Mouse (Mus musculus): ENCODE measurements around the gene Stx19.

Gene Stx19

DNA sequence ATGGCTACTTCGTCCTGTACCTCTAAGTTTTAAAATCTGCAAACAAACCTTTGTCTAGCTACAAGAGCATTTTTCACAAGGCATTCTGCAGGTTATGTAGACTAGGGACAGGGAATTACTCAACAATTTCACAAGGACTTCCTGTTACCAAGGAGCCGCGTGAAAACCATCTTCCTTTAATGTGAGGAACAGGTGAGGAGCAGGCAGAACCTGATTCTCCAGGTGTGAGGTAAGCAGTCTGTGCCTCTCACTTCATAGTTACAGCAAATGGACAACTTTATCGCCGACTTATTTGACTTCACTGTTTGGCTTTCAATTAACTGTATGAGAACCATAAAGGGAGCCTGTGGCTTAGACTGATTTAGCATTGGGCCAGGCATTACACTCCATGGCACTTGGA, at the start of gene Stx19:
TSS of gene Stx19 (plus strand) at position 186 of the 400 bp plus-strand sequence.
- DNase-seq (ENCODE audit: low spot score): no peak

DNA sequence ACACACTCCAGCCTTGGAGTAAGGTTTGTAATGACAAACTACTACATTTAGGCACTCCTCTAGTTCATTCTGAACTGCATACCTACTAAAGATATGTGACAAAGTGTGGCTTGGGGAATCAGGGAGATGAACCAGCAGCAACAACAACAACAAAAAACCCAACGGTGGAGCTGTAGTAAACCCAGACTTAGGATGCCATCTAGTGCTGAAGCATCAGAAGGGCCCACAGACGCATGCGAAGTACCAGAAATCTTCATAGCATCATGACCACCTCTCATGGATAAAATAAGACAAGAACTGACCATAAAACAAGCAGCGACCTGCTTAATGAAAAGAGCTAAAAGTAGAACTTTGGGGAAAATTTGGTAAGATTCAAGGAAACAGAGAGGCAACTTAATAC, 41.0 kb upstream of the Stx19 start:
- no peak for DNase-seq (ENCODE audit: low spot score)

DNA sequence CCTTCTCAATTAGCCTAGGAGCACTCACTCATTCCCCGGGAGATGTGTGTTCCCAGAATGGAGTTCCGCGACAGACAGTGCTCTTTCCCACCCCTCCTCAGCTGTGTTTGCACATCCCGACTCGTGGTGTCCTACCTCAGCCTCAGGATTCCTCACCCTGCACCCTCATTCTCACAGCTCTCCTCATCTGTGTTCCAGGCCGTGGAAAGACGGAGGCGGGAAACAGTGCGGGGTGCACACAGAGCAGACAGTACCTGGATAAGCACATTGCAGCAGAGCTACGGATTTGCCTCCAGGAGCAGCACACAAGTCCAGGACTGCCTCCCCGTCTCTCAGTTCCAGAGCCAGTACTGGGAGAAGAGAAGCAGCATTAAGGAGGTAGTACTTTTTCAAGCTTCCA, 38.4 kb upstream of the Stx19 start:
- DNase-seq (ENCODE audit: low spot score): no peak

DNA sequence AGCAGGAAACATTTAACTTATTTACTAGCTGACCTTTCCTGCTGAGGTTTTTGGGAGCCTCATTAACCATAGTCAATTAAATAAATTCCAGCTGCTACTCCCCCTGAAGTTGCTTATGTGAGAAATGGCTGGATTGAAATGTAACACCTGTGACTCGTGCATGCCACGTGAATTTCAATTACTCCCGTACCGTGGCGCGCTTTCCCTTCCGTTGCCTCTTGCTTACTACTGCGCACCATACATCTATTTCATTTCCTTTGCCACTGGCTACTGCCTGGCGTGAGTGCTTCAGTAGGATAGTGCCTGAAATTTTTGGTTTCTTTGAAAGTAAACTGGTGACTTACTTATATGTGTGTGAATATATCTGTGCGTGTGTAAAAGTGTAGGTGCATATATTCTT, 36.2 kb upstream of the Stx19 start:
- peak; percentile 24 for DNase-seq (ENCODE audit: low spot score)

DNA sequence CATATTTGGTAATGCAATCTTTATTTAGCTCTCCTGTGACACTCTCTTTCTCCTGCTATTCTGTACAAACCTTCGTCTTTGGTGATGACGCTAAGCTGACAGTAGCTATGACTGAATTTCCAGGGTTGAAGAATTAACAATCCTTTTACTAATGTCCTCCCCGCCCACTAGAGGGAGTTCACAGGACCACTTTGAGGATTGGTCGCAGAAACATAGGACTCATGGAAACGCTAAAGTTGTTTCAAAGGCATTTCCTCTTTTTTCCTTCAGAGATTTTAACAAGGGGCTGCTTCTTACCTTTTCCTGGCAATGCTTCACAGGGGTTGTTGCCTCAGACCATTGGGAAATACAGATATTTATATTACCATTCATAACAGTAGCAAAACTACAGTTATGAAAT, 32.2 kb upstream of the Stx19 start:
- DNase-seq (ENCODE audit: low spot score): peak; percentile 36

DNA sequence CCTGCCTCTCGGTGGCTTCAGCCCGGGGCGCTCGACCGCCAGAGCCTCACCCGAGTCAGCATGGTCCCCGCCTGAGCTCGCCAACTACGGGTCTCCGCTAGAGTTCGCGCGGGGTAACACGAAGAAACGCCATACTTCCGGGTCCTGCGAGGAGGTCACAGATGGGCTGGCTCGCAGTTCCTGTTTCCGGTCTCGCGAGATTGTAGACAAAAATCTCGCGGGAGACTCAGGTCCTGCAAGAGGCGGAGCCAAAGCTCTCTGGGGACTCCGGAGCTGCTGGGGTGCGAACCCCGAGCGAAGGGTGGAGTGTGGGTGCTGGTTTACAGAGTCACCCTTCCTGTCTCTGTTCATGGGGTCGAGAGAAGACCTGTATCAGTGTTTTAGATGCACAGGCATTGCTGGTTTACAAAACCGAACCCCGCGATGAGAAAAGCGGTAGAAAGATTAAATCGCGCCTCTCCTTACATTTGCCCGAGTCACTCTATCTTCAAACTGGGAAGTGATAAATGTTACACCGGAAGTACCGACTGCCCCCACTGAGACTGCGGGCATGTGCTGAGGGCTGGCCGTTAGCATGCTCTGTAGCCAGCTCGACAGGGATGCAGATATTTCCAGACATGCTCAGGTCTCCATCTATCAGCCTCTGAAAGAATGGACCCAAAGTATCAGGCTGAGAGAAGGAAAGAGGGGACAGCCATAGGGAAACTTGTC, 27.7 kb upstream of the Stx19 start, which contains the start of gene Nsun3:
TSS of gene Nsun3 (minus strand) at position 198 of the 711 bp plus-strand sequence.
- peak; percentile 98 for DNase-seq (ENCODE audit: low spot score)

DNA sequence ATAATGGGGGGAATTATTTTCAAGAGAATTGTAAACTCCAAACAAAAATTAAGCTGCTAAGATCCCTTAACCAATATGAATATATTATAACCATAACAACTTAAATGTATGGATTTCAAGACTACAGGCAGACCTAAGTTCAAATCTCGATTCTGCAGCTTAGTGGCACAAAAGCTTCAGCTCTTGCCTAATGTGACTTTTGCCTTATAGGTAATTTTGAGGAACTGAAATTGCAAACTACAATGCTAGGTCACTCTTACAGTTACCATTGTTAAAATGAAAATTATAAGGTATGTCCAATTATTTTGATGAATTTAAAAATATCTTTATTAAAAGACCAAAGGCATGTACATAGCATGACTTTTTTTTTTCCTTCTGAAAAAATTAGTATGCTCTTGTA, 17.9 kb upstream of the Stx19 start:
- no peak for DNase-seq (ENCODE audit: low spot score)

DNA sequence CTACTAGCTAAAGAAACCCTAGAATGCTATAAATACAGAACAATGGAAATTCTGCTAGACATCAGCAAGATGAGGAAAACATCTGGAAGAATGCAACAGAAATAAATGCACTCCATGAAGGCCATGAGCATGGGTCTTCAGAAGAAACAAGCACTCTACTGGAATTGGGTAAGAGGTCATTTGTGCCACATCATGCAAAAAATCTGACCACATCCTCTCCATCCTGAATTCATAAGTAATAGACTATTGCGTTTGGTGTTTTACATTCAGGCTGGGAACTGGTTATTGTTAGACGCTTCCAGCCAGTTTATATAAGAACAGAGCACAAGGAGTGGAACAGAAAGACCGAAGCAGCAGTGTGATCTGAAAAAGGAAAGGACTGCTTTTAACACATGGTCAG, 15.7 kb upstream of the Stx19 start:
- DNase-seq (ENCODE audit: low spot score): no peak

DNA sequence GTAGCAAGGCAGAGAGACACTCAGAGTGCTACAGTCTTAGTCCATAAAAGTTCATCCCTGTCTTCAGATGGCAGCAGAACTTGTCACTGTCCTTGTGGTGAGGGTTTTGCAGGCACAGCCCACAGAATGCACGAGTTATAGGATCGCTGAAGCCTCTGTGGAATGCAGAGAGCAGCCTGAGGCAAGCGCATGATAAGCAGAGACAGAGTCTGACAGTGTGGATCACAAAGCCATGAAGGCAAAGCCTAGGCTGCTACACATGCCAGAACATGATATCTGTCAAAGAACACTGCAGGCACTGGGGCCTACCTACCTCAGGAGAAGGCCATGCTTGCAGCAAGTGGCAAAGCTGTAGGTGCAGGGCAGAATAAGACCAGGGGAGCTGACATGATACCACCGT, 15.1 kb upstream of the Stx19 start:
- no peak for DNase-seq (ENCODE audit: low spot score)

DNA sequence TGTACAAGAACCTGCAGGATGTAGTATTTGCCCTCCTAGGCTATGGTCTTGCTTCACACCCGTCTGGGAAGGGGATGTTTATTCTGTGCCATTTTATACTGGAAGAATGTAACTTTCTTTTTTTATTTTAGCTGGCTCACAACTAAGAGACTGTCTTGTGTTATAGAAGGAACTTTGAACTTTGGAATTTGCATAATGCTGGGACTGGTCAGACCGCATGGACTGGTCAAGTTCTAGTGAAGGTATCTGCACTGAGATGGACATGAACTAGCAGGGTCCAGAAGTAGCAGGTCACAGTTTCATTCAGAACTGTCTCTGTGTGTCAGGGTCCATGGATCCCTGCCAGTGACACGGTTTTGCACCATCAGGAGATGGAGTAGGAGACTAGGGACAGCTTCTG, 14.6 kb upstream of the Stx19 start:
- DNase-seq (ENCODE audit: low spot score): no peak

DNA sequence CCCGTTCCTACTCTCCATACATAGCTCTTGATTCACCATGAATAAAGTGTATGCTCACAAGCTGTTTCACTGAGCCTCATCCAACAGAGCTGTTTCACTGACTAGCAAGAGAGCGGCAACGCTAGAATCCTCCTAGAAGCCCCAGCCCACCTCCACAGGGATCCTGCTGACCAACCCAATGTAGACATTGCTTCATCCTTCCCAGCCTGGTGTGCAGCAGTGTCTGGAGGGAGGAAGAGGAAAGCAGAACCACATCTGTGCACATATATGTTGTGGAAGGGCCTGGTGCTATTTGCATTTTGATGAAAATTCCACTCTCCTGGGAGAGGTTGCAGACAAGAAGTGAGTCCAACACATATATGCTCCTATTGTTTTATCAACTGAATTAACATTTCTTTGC, 9.9 kb upstream of the Stx19 start:
- DNase-seq (ENCODE audit: low spot score): no peak

DNA sequence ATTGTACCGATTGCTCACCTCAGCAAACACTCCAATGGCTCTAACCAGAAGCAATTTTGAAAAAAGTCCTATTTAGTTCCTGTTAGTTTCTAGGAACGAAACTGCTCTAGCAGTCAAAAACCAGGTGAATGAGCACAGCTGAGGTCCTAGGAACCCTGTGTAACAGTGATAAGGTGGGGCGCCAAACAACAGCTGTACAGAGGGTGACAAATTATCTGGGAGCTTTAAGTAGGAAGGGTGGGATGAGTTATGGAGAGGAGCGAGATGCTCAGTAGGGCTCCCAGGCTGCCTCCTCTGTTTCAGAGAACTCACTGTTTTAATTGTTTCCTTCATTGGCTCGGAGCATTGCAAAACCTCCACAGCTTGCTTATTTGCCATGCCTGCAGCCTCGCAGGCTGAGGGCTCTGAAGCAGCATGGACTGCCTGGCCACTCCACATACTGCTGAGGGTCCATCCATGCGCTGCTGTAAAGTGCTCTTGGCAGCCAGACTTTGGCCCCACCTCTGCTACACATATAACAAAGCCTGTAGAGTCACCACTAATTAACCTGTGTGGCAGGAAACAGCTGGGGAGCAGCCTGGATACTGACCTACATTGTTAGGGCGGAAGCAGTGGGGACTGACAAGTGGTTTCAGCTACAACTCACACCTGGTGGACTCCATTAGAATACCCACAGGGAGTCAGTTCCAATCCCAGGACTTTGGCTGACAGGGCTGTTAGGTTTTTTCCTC, 7.1 kb upstream of the Stx19 start:
- DNase-seq (ENCODE audit: low spot score): peak; percentile 10

DNA sequence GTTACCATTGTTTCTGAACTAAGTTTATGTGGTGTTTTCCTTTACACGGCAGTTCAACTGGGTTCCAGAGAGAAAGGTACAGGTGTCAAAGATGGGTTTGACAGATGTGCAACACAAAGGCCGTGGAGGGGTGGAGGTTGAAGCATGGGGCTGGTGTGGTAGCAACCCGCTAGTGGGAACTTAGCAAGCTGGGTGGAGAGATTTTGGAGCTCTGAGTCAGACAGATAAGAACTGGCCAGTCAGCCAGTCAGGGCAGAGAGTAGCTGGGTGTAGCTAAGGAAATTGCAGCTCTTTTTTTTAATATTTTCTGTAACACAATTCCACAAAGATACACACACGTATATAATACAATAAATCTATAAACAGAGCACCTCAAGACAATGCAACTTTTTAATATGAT, 3.6 kb upstream of the Stx19 start:
- no peak for DNase-seq (ENCODE audit: low spot score)

DNA sequence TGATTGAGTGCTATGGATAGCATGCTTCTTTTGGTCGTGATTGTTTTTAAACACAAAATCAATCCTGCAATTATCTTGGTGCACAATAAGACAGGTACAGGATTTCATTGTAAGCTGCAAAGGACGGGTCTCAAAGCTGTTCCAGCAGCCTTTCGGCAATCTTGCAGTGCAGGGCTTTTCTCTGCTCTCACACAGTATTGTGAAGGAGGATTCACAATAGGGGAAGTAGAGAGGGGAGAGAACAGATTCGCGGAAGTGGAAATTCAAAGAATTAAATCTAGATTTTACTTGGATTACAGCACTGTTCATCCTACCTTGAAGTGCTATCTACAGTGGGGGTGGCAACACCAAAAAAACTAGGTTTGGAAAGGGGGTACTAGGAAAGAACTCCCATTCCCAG, 686 bp upstream of the Stx19 start:
- DNase-seq (ENCODE audit: low spot score): no peak

DNA sequence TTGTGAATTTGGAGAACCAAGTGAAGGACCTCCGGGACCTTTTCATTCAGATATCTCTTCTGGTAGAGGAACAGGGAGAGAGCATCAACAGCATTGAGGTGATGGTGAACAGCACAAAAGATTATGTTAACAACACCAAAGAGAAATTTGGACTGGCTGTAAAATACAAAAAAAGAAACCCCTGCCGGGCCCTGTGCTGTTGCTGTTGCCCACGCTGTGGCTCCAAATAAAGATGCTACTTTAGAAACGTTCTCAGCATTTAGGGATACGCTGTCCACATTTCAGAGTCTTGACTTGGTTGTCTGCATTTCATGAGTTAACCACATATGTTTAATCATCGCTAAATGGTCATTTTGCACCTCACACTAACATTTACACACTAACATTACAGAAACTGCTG, 8.0 kb downstream of the Stx19 start:
- no peak for DNase-seq (ENCODE audit: low spot score)

DNA sequence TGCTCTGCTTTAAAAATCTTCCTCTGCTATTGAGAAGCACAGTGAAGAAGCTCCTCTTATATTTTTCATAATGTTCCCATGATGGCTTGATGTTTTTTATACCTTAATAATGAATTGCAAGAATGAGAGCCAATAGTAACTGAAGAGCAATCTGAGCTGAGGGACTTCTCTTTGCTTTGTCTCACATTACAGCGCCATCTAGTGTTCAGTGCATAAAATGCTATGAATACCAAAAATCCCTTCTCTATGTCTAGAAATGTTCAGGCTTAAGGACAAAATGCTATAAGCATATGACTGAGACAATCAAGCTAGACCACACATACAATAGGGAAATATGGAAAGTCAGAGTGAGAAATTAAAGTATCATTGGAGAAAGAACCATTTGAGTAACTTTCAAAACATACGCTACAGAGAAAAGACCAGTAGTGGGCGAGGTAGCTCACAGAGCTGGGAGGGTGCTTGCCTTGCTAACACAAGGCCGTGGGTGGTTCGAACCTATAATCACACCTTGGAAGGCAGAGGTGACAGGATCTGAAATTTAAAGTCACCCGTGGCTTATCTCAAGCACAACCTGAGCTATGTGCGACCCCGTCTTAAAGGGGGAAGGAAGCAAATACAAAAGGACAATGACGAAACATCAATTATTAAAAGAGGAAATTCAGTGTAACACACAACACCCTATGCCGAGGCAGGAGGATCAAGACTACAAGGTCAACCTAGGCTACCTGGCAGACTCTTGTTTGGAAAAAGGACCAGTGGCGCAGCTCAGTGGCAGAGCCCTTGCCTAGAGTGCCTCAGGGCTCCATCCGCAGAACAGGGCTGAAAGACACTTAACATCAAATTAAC, 11.9 kb downstream of the Stx19 start:
- DNase-seq (ENCODE audit: low spot score): peak; percentile 76

DNA sequence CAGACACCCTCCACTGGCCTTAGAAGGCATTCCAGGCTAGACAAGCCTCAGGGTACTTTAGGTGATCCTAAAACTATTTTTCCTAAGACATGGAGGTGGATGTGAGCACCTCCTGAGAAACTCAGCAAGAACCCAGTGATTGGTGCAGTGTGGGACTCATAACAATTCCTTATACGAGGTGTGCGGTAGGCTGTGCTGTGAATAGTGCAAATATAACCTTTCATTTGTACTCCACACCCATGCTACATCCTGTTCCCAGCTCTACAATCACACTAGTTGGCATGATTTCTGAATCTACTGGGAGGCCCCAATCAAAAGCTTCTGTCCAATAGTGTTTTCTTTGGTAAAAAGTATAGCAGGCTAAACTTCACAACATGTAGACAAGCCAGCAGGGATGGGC, 17.6 kb downstream of the Stx19 start:
- no peak for DNase-seq (ENCODE audit: low spot score)

DNA sequence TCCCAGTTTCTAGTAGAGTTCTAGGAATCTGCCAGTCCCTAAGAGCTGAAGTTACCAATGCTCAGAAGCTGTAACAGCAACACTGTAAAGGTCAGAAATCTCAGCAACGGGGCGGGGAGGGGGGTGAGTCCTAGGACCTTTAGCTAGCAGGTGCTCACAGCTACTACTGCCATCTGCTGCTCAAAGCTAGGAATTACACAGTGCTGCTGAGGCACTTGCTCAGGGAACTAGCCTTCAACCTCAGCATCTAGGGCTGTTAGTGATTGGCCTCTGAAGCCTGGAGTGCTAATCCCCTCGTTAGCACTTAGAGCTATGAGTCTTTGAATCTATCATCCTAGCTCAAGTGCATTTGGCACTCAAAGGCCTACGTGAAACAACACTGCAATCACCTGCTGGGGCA, 18.0 kb downstream of the Stx19 start:
- DNase-seq (ENCODE audit: low spot score): peak; percentile 77

DNA sequence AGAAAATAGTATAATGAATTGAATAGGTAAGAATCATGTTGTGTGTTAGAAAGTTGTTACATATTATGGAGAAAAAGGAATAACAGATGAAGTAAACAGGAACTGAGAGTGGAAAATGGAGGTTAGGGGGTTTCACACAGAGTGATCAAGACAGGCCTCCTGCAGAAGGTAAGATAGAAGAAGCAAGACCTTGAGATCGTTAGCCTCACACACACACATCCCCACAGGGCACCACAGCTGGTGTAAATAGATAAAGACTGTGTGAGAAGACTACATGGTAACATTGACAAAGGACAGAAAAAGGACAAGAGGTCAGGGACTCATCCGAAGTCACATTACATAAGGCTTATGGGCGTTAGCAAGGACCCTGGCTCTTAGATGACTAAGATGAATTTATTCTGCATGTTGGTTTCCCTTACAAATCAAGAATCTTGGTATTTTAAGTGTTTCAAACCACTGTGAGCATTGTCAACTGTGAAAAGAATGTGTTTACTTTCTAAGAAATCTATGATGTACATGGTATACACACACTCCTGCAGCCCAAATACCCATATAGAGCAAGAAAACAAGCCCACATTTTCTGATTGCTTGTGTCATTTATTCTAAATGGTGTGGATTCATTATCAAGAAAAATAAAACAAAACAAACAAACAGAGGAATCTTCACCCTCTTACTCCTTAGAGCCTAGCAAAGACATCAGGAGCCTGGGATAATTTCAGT, 19.7 kb downstream of the Stx19 start:
- no peak for DNase-seq (ENCODE audit: low spot score)

DNA sequence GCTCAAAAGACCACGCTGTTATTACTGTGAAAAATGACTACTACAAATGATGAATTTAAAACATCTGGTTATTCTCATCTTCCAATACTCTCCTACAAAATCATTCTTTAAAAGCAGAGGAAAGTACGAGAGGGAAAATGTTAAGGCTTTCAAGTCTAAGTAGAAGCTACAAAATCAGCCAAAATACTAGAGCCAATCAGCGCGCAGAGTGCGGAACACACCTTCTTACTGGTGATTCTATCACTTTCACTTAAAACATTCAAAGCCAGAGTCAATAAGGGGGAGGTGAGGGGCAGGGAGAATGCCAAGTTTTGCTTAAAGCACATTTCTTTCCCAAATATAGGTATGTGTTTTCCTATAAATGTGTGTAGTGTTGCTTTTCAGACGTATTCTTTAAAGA, 30.9 kb downstream of the Stx19 start:
- no peak for DNase-seq (ENCODE audit: low spot score)

DNA sequence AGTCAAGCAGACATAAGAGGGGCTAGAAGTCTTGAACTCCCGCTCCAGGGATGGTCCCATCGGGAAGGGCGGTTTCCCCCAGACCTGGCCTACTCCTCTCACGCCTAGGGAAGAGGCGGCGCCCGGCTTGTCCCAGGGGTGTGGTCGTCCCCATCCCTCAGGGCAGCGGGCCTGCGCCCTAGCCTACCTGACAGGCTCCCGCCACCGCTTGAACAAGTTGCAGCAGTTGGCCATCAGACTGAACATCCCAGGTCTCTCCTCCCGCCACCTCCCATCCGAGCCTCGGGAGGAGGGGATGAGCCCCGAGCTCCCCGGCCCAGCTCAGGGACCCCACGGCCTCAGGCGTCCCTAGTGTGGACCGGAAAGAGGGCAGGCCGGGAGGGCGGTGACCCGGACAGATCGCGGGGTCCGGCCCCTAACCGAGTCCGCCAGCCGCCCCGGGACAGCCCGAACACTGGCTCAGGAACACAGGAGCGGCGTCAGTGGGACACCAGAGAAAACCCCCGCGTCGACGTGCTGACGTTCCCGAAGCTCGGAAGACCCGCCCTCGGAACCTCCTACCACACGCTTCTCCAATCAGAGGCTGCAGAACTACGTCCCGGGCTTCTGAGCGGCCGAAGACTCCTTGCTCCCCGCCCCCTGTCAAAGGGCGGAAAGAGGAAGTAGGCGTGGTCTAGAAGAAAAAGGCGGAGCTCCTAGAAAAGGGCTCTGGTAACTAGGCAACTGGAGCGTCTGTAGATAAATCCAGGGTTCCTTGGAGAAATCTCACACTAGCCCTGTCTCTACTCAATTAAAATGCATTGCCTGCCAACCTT, 32.2 kb downstream of the Stx19 start, which contains the start of gene Arl13b:
TSS of gene Arl13b (minus strand) at position 543 of the 815 bp plus-strand sequence.
- DNase-seq (ENCODE audit: low spot score): peak; percentile 99

All from embryo, embryonic 10.5 days (tissue).